ENCODE assay signal across 16 mouse cellular contexts in genomic region chr13:94607035-94607860, GRCm38 (mm10).
"Had no signal": no experiment of that assay in that cellular context is flagged by ENCODE, and none has a peak within 500 bp of the region (broad histone marks: within the 10 kb centered on the region; RNA-seq: fewer than 3 reads in every experiment).

No protein-coding gene starts in this region.

- H3K4me3 ChIP-seq: hindbrain, embryonic 13.5 days; intestine, embryonic 15.5 days; liver, embryonic 13.5 days; megakaryocyte, embryonic 14.5 days; midbrain, embryonic 15.5 days; stomach, embryonic 15.5 days had no signal

- H3K4me2 ChIP-seq: hindbrain, embryonic 13.5 days; intestine, embryonic 15.5 days; liver, embryonic 13.5 days; midbrain, embryonic 11.5 days; midbrain, embryonic 15.5 days; stomach, embryonic 15.5 days had no signal

- H3K27ac ChIP-seq: hindbrain, embryonic 13.5 days; intestine, embryonic 15.5 days; liver, embryonic 13.5 days; macrophage; midbrain, embryonic 15.5 days; stomach, embryonic 15.5 days had no signal

- H3K4me1 ChIP-seq: liver, embryonic 13.5 days; megakaryocyte, embryonic 14.5 days; stomach, embryonic 15.5 days had no signal

- H3K9me3 ChIP-seq: hindbrain, embryonic 13.5 days; intestine, embryonic 15.5 days; liver, embryonic 13.5 days; midbrain, embryonic 15.5 days; stomach, embryonic 15.5 days had no signal

- H3K9ac ChIP-seq: hindbrain, embryonic 13.5 days; intestine, embryonic 15.5 days; liver, embryonic 13.5 days; liver, postnatal 0 days; midbrain, embryonic 15.5 days; stomach, embryonic 15.5 days had no signal

- H3K27me3 ChIP-seq: intestine, embryonic 15.5 days; stomach, embryonic 15.5 days had no signal

- H3K36me3 ChIP-seq: hindbrain, embryonic 13.5 days; intestine, embryonic 15.5 days; liver, embryonic 13.5 days; midbrain, embryonic 15.5 days; stomach, embryonic 15.5 days had no signal

- ATAC-seq: intestine, embryonic 15.5 days; liver, postnatal 0 days; midbrain, embryonic 15.5 days had no signal

- DNase-seq: kidney, adult 2 months; kidney, postnatal 14 days; layer of hippocampus, adult 9-11 months; liver; liver, embryonic 13.5 days; liver, postnatal 0 days; right cerebral cortex, postnatal 14 days; thymus, adult 2 months; thymus, postnatal 25 days had no signal
